Mouse (Mus musculus): ENCODE data around the gene Glra1. TPM values are rescaled to one million over a fixed set of nuclear protein-coding genes. Genes with fewer than 3 reads are reported as not detected.
"Not testable (repeated sequence)": the region's sequence is repeated elsewhere in the genome, so short reads cannot be mapped to it uniquely, and the experiment has no call there.

Glra1 gene
- not detected in 2 replicates for polyA plus RNA-seq (2014; fragmentation: Nextera tagmentation; extraction: Ambion mirVana)

GRCm38 (mm10) chr11:55607808-55608523 lies at the start of gene Glra1:
Gene Glra1, minus strand, starts transcription at chr11:55608198.
- no peaks in the 10 kb centered on the region for H3K4me1 ChIP-seq (ENCODE audit: control insufficient read depth, insufficient read depth, low read length)
- no peak within 1 kb of the TSS for H3K27ac ChIP-seq (replicated peaks; ENCODE audit: low read depth, low read length)
- no peaks in the 10 kb centered on the region for H3K9me3 ChIP-seq (ENCODE audit: control insufficient read depth, low read length)
- peaks cover 12% of the 10 kb centered on the region for H3K27me3 ChIP-seq (ENCODE audit: control insufficient read depth, insufficient read depth, low read length)
- peak; percentile 93 for DNase-seq (ENCODE audit: low spot score)
- H3K4me2 ChIP-seq (ENCODE audit: low read depth, severe bottlenecking) = no peak within 1 kb of the TSS
- H3K9ac ChIP-seq (ENCODE audit: low read length) = no peak within 1 kb of the TSS
- 0 out of 2 replicates have a peak, but pooled peaks have one; percentile 72 for ATAC-seq (ENCODE audit: insufficient number of reproducible peaks, low FRiP score, low TSS enrichment, low read depth)
- H3K4me3 ChIP-seq (ENCODE audit: low read depth, low read length) = no peak within 1 kb of the TSS
- 1% methylated on average over 36 of the region's 36 CpGs for WGBS
- H3K36me3 ChIP-seq (ENCODE audit: control insufficient read depth, insufficient read depth, low read length) = no peaks in the 10 kb centered on the region

GRCm38 (mm10) chr11:55636961-55637360 lies 29.0 kb upstream of the Glra1 start:
- Histone ChIP-seq H3K4me1 (ENCODE audit: control insufficient read depth, insufficient read depth, low read length) (no peaks in the 10 kb centered on the region), H3K27me3 (ENCODE audit: control insufficient read depth, insufficient read depth, low read length) (no peaks in the 10 kb centered on the region), H3K9ac (ENCODE audit: low read length) (no peak overlapping the region), H3K27ac (replicated peaks; ENCODE audit: low read depth, low read length) (no peak overlapping the region), H3K4me3 (ENCODE audit: low read depth, low read length) (no peak overlapping the region), H3K4me2 (ENCODE audit: low read depth, severe bottlenecking) (no peak overlapping the region), H3K9me3 (ENCODE audit: control insufficient read depth, low read length) (no peaks in the 10 kb centered on the region), H3K36me3 (ENCODE audit: control insufficient read depth, insufficient read depth, low read length) (no peaks in the 10 kb centered on the region)
- no peak for DNase-seq (ENCODE audit: low spot score)
- no peak for ATAC-seq (ENCODE audit: insufficient number of reproducible peaks, low FRiP score, low TSS enrichment, low read depth)
- 54% methylated on average over 4 of the region's 4 CpGs for WGBS

DNA sequence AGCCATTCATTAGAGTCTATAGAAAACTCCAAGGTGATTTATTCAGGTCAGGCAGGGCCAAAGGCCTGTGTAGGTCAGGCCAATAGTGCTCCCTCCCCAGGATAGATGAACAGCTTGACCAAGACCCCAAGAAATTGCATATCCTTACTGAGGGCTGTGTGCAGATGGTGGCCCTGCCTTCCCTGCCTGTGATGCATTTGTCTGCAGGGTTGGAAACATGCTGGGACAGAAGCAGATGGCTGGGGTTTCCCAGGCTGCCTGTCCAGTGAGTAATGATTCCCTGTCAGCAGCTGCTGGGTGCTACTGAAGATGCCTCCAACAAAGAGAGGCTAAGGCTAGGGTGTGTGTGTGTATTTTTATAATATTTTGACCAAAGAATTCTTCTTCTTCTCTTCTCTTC lies 25.9 kb upstream of the Glra1 start:
- no peaks in the 10 kb centered on the region for H3K4me1 ChIP-seq (ENCODE audit: control insufficient read depth, insufficient read depth, low read length)
- no peak overlapping the region for H3K4me2 ChIP-seq (ENCODE audit: low read depth, severe bottlenecking)
- H3K36me3 ChIP-seq (ENCODE audit: control insufficient read depth, insufficient read depth, low read length) = no peaks in the 10 kb centered on the region
- ATAC-seq (ENCODE audit: insufficient number of reproducible peaks, low FRiP score, low TSS enrichment, low read depth) (no peak), DNase-seq (ENCODE audit: low spot score) (no peak)
- H3K9ac ChIP-seq (ENCODE audit: low read length) = no peak overlapping the region
- H3K9me3 ChIP-seq (ENCODE audit: control insufficient read depth, low read length) = no peaks in the 10 kb centered on the region
- no peaks in the 10 kb centered on the region for H3K27me3 ChIP-seq (ENCODE audit: control insufficient read depth, insufficient read depth, low read length)
- H3K27ac ChIP-seq (replicated peaks; ENCODE audit: low read depth, low read length) = no peak overlapping the region
- no peak overlapping the region for H3K4me3 ChIP-seq (ENCODE audit: low read depth, low read length)

GRCm38 (mm10) chr11:55614631-55615030 lies 6.6 kb upstream of the Glra1 start:
- not testable (repeated sequence) for H3K27ac ChIP-seq (replicated peaks; ENCODE audit: low read depth, low read length); H3K36me3 ChIP-seq (ENCODE audit: control insufficient read depth, insufficient read depth, low read length); H3K4me3 ChIP-seq (ENCODE audit: low read depth, low read length); DNase-seq (ENCODE audit: low spot score); H3K4me2 ChIP-seq (ENCODE audit: low read depth, severe bottlenecking); H3K27me3 ChIP-seq (ENCODE audit: control insufficient read depth, insufficient read depth, low read length); ATAC-seq (ENCODE audit: insufficient number of reproducible peaks, low FRiP score, low TSS enrichment, low read depth); H3K9ac ChIP-seq (ENCODE audit: low read length); H3K4me1 ChIP-seq (ENCODE audit: control insufficient read depth, insufficient read depth, low read length); H3K9me3 ChIP-seq (ENCODE audit: control insufficient read depth, low read length)
- WGBS = 73% methylated on average over 8 of the region's 8 CpGs

DNA sequence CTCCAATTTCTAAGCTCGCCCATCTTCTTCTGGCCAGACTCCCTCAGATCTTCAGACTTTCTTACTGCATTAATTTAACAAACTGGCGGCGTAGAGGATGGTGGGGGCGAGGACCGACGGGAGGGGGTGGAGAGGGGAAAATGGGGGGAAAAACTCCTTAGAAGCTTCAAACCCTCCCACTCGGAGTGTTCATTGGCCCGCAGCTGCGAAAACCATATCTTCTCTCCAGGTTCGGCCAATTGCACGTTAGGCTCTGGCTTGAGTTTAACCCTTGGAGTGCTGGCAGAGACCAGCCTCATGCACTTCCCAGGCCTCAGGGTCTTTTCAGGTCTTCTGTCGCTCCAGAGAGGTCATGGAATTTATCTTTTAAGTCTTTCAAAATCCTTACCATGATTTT lies 524 bp upstream of the Glra1 start:
- no peaks in the 10 kb centered on the region for H3K9me3 ChIP-seq (ENCODE audit: control insufficient read depth, low read length)
- no peak for ATAC-seq (ENCODE audit: insufficient number of reproducible peaks, low FRiP score, low TSS enrichment, low read depth)
- no peak overlapping the region for H3K4me2 ChIP-seq (ENCODE audit: low read depth, severe bottlenecking)
- H3K27me3 ChIP-seq (ENCODE audit: control insufficient read depth, insufficient read depth, low read length) = peaks cover 12% of the 10 kb centered on the region
- WGBS = 3% methylated on average over 12 of the region's 12 CpGs
- no peak for DNase-seq (ENCODE audit: low spot score)
- no peaks in the 10 kb centered on the region for H3K4me1 ChIP-seq (ENCODE audit: control insufficient read depth, insufficient read depth, low read length)
- H3K27ac ChIP-seq (replicated peaks; ENCODE audit: low read depth, low read length) = no peak overlapping the region
- no peak overlapping the region for H3K9ac ChIP-seq (ENCODE audit: low read length)
- H3K4me3 ChIP-seq (ENCODE audit: low read depth, low read length) = no peak overlapping the region
- no peaks in the 10 kb centered on the region for H3K36me3 ChIP-seq (ENCODE audit: control insufficient read depth, insufficient read depth, low read length)

DNA sequence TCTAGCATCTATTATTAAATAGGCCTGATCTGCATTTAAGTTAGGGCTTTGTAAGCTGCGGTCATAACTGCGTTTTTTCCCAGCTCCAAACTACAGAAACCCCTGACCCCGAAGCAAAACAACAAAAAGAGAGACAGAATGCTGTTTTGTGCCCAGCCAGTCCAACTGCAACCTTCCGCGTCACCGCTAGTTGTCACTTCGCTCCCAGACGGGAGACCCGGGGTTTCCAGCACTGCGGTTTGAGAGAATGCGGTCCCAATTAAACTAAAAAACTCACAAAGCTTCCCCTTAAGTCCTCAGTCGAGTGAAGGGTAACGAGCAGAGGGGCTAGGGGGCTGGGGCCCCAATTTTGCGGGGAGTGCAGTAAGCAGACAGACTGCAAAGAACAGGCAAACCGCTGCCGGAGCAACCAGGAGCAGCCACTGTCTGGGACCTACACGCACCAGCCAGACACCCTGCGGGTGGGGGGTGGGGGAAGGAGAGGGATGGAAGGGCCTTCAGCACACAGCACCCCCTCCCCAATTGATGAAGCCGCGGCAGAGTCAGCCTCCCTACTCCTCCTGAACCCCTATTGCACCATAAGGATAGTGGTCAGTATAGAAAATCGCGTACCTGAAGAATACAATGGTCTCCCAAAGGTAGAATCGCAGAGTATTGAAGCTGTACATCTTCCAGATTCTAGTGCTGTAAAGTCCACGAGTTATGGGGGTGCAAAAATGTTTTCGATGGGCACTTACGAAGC lies 761 bp downstream of the Glra1 start:
- Histone ChIP-seq H3K4me3 (ENCODE audit: low read depth, low read length) (no peak overlapping the region), H3K27me3 (ENCODE audit: control insufficient read depth, insufficient read depth, low read length) (peaks cover 12% of the 10 kb centered on the region), H3K27ac (replicated peaks; ENCODE audit: low read depth, low read length) (no peak overlapping the region), H3K9me3 (ENCODE audit: control insufficient read depth, low read length) (no peaks in the 10 kb centered on the region), H3K9ac (ENCODE audit: low read length) (no peak overlapping the region), H3K4me1 (ENCODE audit: control insufficient read depth, insufficient read depth, low read length) (no peaks in the 10 kb centered on the region), H3K36me3 (ENCODE audit: control insufficient read depth, insufficient read depth, low read length) (no peaks in the 10 kb centered on the region), H3K4me2 (ENCODE audit: low read depth, severe bottlenecking) (no peak overlapping the region)
- WGBS = 4% methylated on average over 26 of the region's 26 CpGs
- ATAC-seq (ENCODE audit: insufficient number of reproducible peaks, low FRiP score, low TSS enrichment, low read depth) (peak; percentile 44), DNase-seq (ENCODE audit: low spot score) (peak; percentile 40)

DNA sequence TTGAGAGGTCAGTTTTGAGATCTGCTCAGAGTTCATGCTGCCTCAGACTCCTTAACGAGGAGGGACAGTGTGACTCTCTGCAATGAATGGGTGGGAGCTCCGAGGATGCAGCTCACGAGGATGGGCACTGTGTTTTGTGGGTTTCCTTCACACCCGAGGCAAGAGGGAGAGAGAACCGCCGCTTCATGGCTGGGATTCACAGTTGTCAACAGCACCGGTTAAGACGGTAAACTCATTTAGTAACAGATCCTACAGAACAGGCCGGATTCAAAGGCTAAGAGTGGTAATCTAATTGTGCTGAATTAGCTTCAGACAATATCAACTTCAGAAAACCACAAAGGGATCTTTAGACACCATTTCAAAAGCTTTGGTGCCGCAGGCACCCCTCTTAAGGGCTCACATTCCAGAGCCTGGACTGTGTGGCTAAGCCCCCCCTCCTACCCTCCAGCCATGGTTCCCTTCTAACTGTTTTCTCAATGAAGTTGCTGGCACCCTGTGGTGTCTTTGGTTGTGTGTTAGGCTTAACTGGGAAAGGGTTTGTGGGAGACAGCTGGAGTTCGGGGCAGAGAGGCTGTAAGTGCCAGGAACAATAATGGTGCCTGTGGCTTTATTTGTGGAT lies 6.4 kb downstream of the Glra1 start:
- DNase-seq (ENCODE audit: low spot score) = no peak
- H3K27me3 ChIP-seq (ENCODE audit: control insufficient read depth, insufficient read depth, low read length) = no peaks in the 10 kb centered on the region; the same call in 1 of the 2 replicates
- 18% methylated on average over 11 of the region's 11 CpGs for WGBS

GRCm38 (mm10) chr11:55595726-55596125 lies 12.3 kb downstream of the Glra1 start:
- DNase-seq (ENCODE audit: low spot score) = no peak
- H3K9ac ChIP-seq (ENCODE audit: low read length) = no peak overlapping the region
- no peaks in the 10 kb centered on the region for H3K4me1 ChIP-seq (ENCODE audit: control insufficient read depth, insufficient read depth, low read length)
- no peak for ATAC-seq (ENCODE audit: insufficient number of reproducible peaks, low FRiP score, low TSS enrichment, low read depth)
- H3K36me3 ChIP-seq (ENCODE audit: control insufficient read depth, insufficient read depth, low read length) = no peaks in the 10 kb centered on the region
- no peaks in the 10 kb centered on the region for H3K27me3 ChIP-seq (ENCODE audit: control insufficient read depth, insufficient read depth, low read length)
- H3K27ac ChIP-seq (replicated peaks; ENCODE audit: low read depth, low read length) = no peak overlapping the region
- H3K9me3 ChIP-seq (ENCODE audit: control insufficient read depth, low read length) = no peaks in the 10 kb centered on the region
- WGBS = 84% methylated on average over 1 of the region's 1 CpGs
- no peak overlapping the region for H3K4me2 ChIP-seq (ENCODE audit: low read depth, severe bottlenecking)
- no peak overlapping the region for H3K4me3 ChIP-seq (ENCODE audit: low read depth, low read length)

More for the DNA sequence above, 6.4 kb downstream of the Glra1 start:
- H3K9ac ChIP-seq (ENCODE audit: low read length) = no peak overlapping the region
- no peaks in the 10 kb centered on the region for H3K9me3 ChIP-seq (ENCODE audit: control insufficient read depth, low read length)
- ATAC-seq (ENCODE audit: insufficient number of reproducible peaks, low FRiP score, low TSS enrichment, low read depth) = no peak
- H3K27ac ChIP-seq (replicated peaks; ENCODE audit: low read depth, low read length) = no peak overlapping the region
- no peaks in the 10 kb centered on the region for H3K4me1 ChIP-seq (ENCODE audit: control insufficient read depth, insufficient read depth, low read length)
- H3K4me3 ChIP-seq (ENCODE audit: low read depth, low read length) = no peak overlapping the region
- no peak overlapping the region for H3K4me2 ChIP-seq (ENCODE audit: low read depth, severe bottlenecking)
- H3K36me3 ChIP-seq (ENCODE audit: control insufficient read depth, insufficient read depth, low read length) = no peaks in the 10 kb centered on the region
